Mouse (Mus musculus): Measurements from ENCODE around the gene Bcl2l1. TPM values are rescaled to one million over a fixed set of nuclear protein-coding genes. Genes with fewer than 3 reads are reported as not detected.

The Bcl2l1 gene
- polyA plus RNA-seq, 1 experiment = 97.4 TPM

GRCm38 (mm10) chr2:152739031-152739841 lies 92.3 kb downstream of the Bcl2l1 start:
- peak overlapping the region; percentile 57 for H3K4me3 ChIP-seq (replicated peaks; ENCODE audit: control insufficient read depth, low read depth, low read length)
- 2% methylated on average over 36 of the region's 36 CpGs for WGBS
- H3K4me1 ChIP-seq (ENCODE audit: control insufficient read depth, insufficient read depth, low read length) = no peaks in the 10 kb centered on the region; the same call in 1 of the 2 replicates
- peak overlapping the region; percentile 88 for H3K27ac ChIP-seq (ENCODE audit: control insufficient read depth, insufficient read depth, low read depth, low read length, poor library complexity)
- TF ChIP-seq CTCF (IDR thresholded peaks at IDR 0.05; ENCODE audit: control insufficient read depth, insufficient read depth, low read length) (no peak), POLR2A (IDR thresholded peaks at IDR 0.05; ENCODE audit: borderline replicate concordance, control insufficient read depth, low read depth, low read length) (no peak)

DNA sequence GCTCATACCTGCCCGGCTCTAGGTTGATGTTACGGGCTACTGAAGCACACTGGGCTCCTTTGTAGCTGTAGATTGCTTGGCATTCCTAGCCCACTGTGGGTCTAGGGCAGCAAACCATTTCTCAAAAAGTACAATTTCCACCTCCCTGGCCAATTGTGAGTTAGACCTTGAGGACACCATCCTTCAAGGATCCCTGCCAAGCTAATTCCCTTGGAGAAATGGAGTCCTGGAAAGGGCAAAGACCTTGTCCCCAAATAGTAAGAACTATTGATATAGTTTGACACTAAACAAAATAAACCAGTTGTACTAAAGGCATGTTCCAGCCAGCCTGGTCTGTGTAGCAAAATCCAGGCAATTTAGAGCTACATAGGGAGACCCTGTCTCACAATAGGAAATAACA lies 93.2 kb downstream of the Bcl2l1 start:
- no peak for TF ChIP-seq CTCF (IDR thresholded peaks at IDR 0.05; ENCODE audit: control insufficient read depth, insufficient read depth, low read length)
- no peak for TF ChIP-seq POLR2A (IDR thresholded peaks at IDR 0.05; ENCODE audit: borderline replicate concordance, control insufficient read depth, low read depth, low read length)
- Histone ChIP-seq H3K4me3 (replicated peaks; ENCODE audit: control insufficient read depth, low read depth, low read length) (peak overlapping the region; percentile 61), H3K4me1 (ENCODE audit: control insufficient read depth, insufficient read depth, low read length) (no peaks in the 10 kb centered on the region; the same call in 1 of the 2 replicates), H3K27ac (ENCODE audit: control insufficient read depth, insufficient read depth, low read depth, low read length, poor library complexity) (peak overlapping the region; percentile 42)
- 62% methylated on average over 2 of the region's 2 CpGs for WGBS

- Histone ChIP-seq H3K4me1 (ENCODE audit: control insufficient read depth, insufficient read depth, low read length) (no peaks in the 10 kb centered on the region; the same call in 1 of the 2 replicates), H3K4me3 (replicated peaks; ENCODE audit: control insufficient read depth, low read depth, low read length) (peak overlapping the region; percentile 61), H3K27ac (ENCODE audit: control insufficient read depth, insufficient read depth, low read depth, low read length, poor library complexity) (peak overlapping the region; percentile 42)
- TF ChIP-seq CTCF (IDR thresholded peaks at IDR 0.05; ENCODE audit: control insufficient read depth, insufficient read depth, low read length) (no peak), POLR2A (IDR thresholded peaks at IDR 0.05; ENCODE audit: borderline replicate concordance, control insufficient read depth, low read depth, low read length) (no peak)
- 33% methylated on average over 10 of the region's 10 CpGs for WGBS
Observed at GRCm38 (mm10) chr2:152737306-152738221, 94.0 kb downstream of the Bcl2l1 start.

DNA sequence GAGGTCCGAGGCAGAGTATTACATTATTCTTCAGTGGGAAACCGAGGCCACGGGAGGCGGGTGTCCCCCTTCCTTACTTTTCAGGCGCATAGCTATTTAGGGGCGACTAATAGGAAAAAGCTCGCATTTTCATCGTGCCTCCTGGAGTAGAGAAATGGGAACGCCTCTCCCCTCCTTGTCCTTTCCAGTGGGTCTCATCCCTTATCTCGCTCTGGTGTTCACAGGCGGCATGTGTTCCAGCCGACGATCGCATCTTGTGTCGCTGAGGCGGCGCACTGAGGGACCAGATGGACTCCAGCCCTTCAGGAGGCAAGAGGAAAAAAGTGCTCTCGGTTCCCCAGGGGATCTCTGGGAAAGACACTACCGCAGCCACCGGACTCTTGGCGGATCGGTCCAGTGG lies 94.8 kb downstream of the Bcl2l1 start:
- H3K4me3 ChIP-seq (replicated peaks; ENCODE audit: control insufficient read depth, low read depth, low read length) = peak overlapping the region; percentile 80
- peak overlapping the region; percentile 86 for H3K27ac ChIP-seq (ENCODE audit: control insufficient read depth, insufficient read depth, low read depth, low read length, poor library complexity)
- H3K4me1 ChIP-seq (ENCODE audit: control insufficient read depth, insufficient read depth, low read length) = no peaks in the 10 kb centered on the region; the same call in 1 of the 2 replicates
- 1% methylated on average over 22 of the region's 22 CpGs for WGBS
- TF ChIP-seq POLR2A (IDR thresholded peaks at IDR 0.05; ENCODE audit: borderline replicate concordance, control insufficient read depth, low read depth, low read length) = no peak
- TF ChIP-seq CTCF (IDR thresholded peaks at IDR 0.05; ENCODE audit: control insufficient read depth, insufficient read depth, low read length) = no peak

DNA sequence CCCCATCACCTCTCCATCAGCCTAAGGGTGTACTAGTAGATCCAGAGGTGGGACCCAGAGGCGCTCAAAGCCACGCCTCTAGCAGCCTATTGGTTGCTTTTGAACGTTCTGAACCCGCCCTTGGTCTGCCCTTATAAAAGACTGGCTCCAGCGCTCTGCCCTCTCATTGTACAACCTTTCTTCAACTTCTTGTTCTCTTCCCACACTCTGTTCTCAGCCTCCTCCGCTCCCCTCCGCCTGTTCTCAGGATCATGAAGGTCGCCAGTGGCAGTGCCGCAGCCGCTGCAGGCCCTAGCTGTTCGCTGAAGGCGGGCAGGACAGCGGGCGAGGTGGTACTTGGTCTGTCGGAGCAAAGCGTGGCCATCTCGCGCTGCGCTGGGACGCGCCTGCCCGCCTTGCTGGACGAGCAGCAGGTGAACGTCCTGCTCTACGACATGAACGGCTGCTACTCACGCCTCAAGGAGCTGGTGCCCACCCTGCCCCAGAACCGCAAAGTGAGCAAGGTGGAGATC lies 95.4 kb downstream of the Bcl2l1 start, which contains the start of gene Id1:
Gene Id1 (plus strand): TSS at position 162 of the 512 bp plus-strand sequence.
- Histone ChIP-seq H3K4me1 (ENCODE audit: control insufficient read depth, insufficient read depth, low read length) (no peaks in the 10 kb centered on the region; the same call in 1 of the 2 replicates), H3K27ac (ENCODE audit: control insufficient read depth, insufficient read depth, low read depth, low read length, poor library complexity) (peak within 1 kb of the TSS; percentile 86), H3K4me3 (replicated peaks; ENCODE audit: control insufficient read depth, low read depth, low read length) (peak within 1 kb of the TSS; percentile 80)
- TF ChIP-seq POLR2A (IDR thresholded peaks at IDR 0.05; ENCODE audit: borderline replicate concordance, control insufficient read depth, low read depth, low read length) (peak; percentile 71), CTCF (IDR thresholded peaks at IDR 0.05; ENCODE audit: control insufficient read depth, insufficient read depth, low read length) (no peak)
- WGBS = under 1% methylated on average over 28 of the region's 28 CpGs

DNA sequence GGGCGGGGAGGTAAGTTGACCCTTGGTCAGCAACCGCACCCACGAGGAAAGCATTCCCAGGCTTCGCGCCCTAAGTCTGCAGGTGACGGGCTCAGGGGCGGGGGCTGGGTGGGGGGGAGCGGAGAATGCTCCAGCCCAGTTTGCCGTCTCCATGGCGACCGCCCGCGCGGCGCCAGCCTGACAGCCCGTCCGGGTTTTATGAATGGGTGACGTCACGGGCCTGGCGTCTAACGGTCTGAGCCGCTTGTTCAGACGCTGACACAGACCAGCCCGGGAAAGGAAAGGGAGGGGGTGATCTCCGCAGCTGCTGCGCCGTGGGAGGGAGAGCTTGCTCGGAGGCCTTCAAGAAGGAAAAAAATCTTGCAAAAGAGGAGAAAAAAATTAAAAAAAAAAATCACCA lies 96.5 kb downstream of the Bcl2l1 start:
- WGBS = under 1% methylated on average over 28 of the region's 28 CpGs
- Histone ChIP-seq H3K27ac (ENCODE audit: control insufficient read depth, insufficient read depth, low read depth, low read length, poor library complexity) (no peak overlapping the region), H3K4me1 (ENCODE audit: control insufficient read depth, insufficient read depth, low read length) (no peaks in the 10 kb centered on the region; the same call in 1 of the 2 replicates), H3K4me3 (replicated peaks; ENCODE audit: control insufficient read depth, low read depth, low read length) (no peak overlapping the region)
- no peak for TF ChIP-seq CTCF (IDR thresholded peaks at IDR 0.05; ENCODE audit: control insufficient read depth, insufficient read depth, low read length)
- no peak for TF ChIP-seq POLR2A (IDR thresholded peaks at IDR 0.05; ENCODE audit: borderline replicate concordance, control insufficient read depth, low read depth, low read length)

DNA sequence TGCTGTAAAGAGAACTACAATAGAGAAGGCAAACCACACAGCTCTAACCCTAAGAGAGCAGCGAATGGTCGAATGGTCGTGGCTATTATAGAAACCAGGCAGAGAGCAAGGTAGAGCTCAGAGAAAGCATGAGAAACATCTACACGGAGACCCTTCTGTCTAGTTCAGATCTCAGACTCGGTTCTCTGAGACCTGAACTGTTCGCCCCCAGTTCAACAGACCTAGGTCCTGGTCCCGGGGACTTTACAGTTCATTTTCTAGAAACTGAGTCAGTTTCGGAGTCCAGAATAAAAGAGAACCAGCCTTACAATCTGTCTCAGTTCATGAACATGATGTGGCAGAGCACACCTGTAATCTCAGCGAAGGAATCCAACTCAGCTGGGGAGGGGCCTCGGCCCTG lies 97.0 kb downstream of the Bcl2l1 start:
- 31% methylated on average over 10 of the region's 10 CpGs for WGBS
- Histone ChIP-seq H3K27ac (ENCODE audit: control insufficient read depth, insufficient read depth, low read depth, low read length, poor library complexity) (no peak overlapping the region), H3K4me1 (ENCODE audit: control insufficient read depth, insufficient read depth, low read length) (no peaks in the 10 kb centered on the region; the same call in 1 of the 2 replicates), H3K4me3 (replicated peaks; ENCODE audit: control insufficient read depth, low read depth, low read length) (no peak overlapping the region)
- TF ChIP-seq CTCF (IDR thresholded peaks at IDR 0.05; ENCODE audit: control insufficient read depth, insufficient read depth, low read length) (no peak), POLR2A (IDR thresholded peaks at IDR 0.05; ENCODE audit: borderline replicate concordance, control insufficient read depth, low read depth, low read length) (no peak)

Measured in bone marrow, adult 2 months (tissue).